Mouse (Mus musculus) heart, embryonic 14.5 days (tissue): ENCODE results near the gene Ccdc13. TPM values are rescaled to one million over a fixed set of nuclear protein-coding genes. Genes with fewer than 3 reads are reported as not detected.

ENCODE experiments used
- ATAC-seq: fragments of 200-750 bp; cut with Nextera tagmentation; 2 replicates; pipeline ENCODE4 v1.8.0; 2017; ENCODE audit warnings: low read depth, moderate TSS enrichment; ENCODE audit not compliant: insufficient number of reproducible peaks, insufficient read depth, low FRiP score
- H3K27ac ChIP-seq, 2 experiments: fragments of 200-500 bp in 1 of 2; fragments of 300-500 bp in 1 of 2; sonication (generic) in 1 of 2; replicated peaks in 1 of 2; 2 replicates each; pipeline ENCODE4 v1.5.1; 2012 to 2014; ENCODE audit warnings: low read depth in 2 of 2, low read length in 2 of 2, control low read depth in 1 of 2, mild to moderate bottlenecking in 1 of 2, mixed read lengths in 1 of 2; ENCODE audit not compliant: control insufficient read depth in 1 of 2, insufficient read depth in 1 of 2
- H3K27me3 ChIP-seq: fragments of 300-500 bp; sonication (generic); 2 replicates; pipeline ENCODE4 v1.6.1; 2014; ENCODE audit warnings: mild to moderate bottlenecking, low read length, control low read depth; ENCODE audit not compliant: control insufficient read depth, insufficient read depth
- H3K36me3 ChIP-seq: fragments of 300-500 bp; sonication (generic); 2 replicates; pipeline ENCODE4 v1.6.1; 2014; ENCODE audit warnings: mild to moderate bottlenecking, control low read depth, low read length, mixed read lengths; ENCODE audit not compliant: control insufficient read depth, insufficient read depth
- H3K4me1 ChIP-seq, 2 experiments: fragments of 200-500 bp in 1 of 2; fragments of 300-500 bp in 1 of 2; sonication (generic) in 1 of 2; 2 replicates each; pipeline ENCODE4 v1.6.1; 2012 to 2014; ENCODE audit warnings: low read length in 2 of 2, control low read depth in 1 of 2, mixed read lengths in 1 of 2; ENCODE audit not compliant: control insufficient read depth in 2 of 2, insufficient read depth in 2 of 2
- H3K4me2 ChIP-seq: fragments of 300-500 bp; sonication (generic); 2 replicates; pipeline ENCODE4 v1.6.1; 2014; ENCODE audit warnings: mild to moderate bottlenecking, low read length
- H3K4me3 ChIP-seq, 2 experiments: fragments of 200-500 bp in 1 of 2; fragments of 300-500 bp in 1 of 2; sonication (generic) in 1 of 2; 2 replicates each; pipeline ENCODE4 v1.5.1; 2012 to 2014; ENCODE audit warnings: low read length in 2 of 2, mild to moderate bottlenecking in 2 of 2, control low read depth in 1 of 2, low read depth in 1 of 2, moderate library complexity in 1 of 2; ENCODE audit not compliant: control insufficient read depth in 1 of 2, insufficient read depth in 1 of 2
- H3K9ac ChIP-seq: fragments of 300-500 bp; sonication (generic); 2 replicates; pipeline ENCODE4 v1.6.1; 2014; ENCODE audit warnings: mild to moderate bottlenecking, low read length
- H3K9me3 ChIP-seq: fragments of 300-500 bp; sonication (generic); 2 replicates; pipeline ENCODE4 v1.6.1; 2016; ENCODE audit warnings: low read length, control low read depth; ENCODE audit not compliant: control insufficient read depth
- WGBS: fragments of 180-500 bp; shearing (Covaris S2); extraction: QIAGEN DNeasy Blood & Tissue Kit; methylation state at CpG from one replicate; pipeline ENCODE4 v1.1.7; 2014; 5-methylcytosine and 5-hydroxymethylcytosine counted together
- polyA plus RNA-seq: library from polyadenylated mRNA; unstranded; fragments of >200 nt; fragmentation: Nextera tagmentation; extraction: Ambion mirVana; gene quantifications from 2 replicates; pipeline ENCODE4 v1.2.1, GENCODE M21; 2014

Ccdc13 gene
- polyA plus RNA-seq, 1 experiment from 2014 or later = 0.27 TPM

DNA sequence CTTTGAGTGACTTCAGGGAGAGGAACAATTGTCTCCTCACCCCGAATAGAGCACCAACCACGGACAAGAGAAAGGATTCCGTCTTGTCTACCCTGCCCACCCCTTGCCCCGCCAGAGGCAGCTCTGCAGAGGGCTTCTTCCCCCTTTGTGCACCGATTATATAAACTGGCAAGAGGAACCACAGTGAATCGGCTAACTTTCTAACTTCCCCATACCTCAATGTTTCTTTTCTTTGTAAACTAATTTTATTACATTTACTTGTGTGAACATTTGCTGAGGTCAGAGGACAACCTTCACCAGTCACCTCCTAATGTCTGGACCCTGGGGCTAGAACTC lies 18.9 kb upstream of the Ccdc13 start, which contains the start of gene Higd1a:
Gene Higd1a, minus strand, starts transcription at position 210 of the 336 bp plus-strand sequence.
- H3K27ac ChIP-seq = peak within 1 kb of the TSS; percentile 98 to 99
- no peak for ATAC-seq
- no peaks in the 10 kb centered on the region for H3K27me3 ChIP-seq
- peaks cover 0 to 9% of the 10 kb centered on the region in 2 experiments; a peak in 2 of 4 replicates for H3K4me1 ChIP-seq
- peak within 1 kb of the TSS; percentile 69 to 93 for H3K4me3 ChIP-seq
- peak within 1 kb of the TSS; percentile 95 for H3K9ac ChIP-seq
- no peaks in the 10 kb centered on the region for H3K9me3 ChIP-seq
- H3K4me2 ChIP-seq = peak within 1 kb of the TSS; percentile 87
- WGBS = 8% methylated on average over 6 of the region's 6 CpGs
- peaks cover 3% of the 10 kb centered on the region for H3K36me3 ChIP-seq

DNA sequence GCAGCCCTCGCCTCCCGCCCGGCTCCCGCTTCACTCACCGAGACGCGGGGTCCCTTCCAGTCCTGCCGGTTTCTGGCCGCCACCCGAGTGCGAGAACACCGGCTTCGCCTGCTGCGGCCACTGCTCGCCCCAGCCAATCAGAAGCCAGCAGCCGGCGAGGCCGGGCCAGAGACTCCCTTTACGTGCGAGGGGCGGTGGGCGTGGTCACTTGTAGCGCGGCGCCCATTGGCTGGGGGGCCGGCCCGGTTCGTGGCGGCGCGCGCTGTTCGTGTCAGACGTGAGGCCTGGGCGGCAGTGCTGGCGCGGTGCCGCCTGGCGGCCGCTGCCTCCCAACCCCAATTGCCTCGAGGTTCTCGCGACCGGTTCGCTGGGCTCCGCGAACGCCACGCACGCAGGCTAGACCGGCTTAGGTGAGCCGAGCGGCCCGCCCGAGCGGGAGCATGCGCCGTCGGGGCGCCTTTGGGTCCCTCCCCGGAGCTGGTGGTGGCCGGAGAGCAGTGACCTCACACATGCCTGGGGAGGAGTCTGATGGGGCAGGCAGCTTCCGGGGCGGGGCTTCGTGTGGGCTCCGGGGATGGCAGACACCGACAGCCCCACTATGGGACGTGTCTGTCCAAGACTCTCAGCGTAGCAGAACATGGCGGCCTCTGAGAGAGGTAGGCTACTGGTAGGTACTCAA lies 18.4 kb upstream of the Ccdc13 start:
- under 1% methylated on average over 70 of the region's 70 CpGs for WGBS
- H3K4me2 ChIP-seq = peak overlapping the region; percentile 87
- H3K4me3 ChIP-seq = peak overlapping the region; percentile 69 to 93
- no peaks in the 10 kb centered on the region for H3K27me3 ChIP-seq
- H3K9me3 ChIP-seq = no peaks in the 10 kb centered on the region
- H3K36me3 ChIP-seq = peaks cover 5% of the 10 kb centered on the region
- H3K4me1 ChIP-seq = peaks cover 0 to 9% of the 10 kb centered on the region in 2 experiments; a peak in 2 of 4 replicates
- H3K9ac ChIP-seq = peak overlapping the region; percentile 95
- peak overlapping the region; percentile 98 to 99 for H3K27ac ChIP-seq
- peak; percentile 98 for ATAC-seq

- Histone ChIP-seq H3K4me2 (peak overlapping the region; percentile 87), H3K36me3 (peaks cover 13% of the 10 kb centered on the region), H3K4me1 (peaks cover 0 to 9% of the 10 kb centered on the region in 2 experiments; a peak in 2 of 4 replicates), H3K9me3 (no peaks in the 10 kb centered on the region), H3K4me3 (peak overlapping the region; percentile 69 to 93), H3K27me3 (no peaks in the 10 kb centered on the region), H3K9ac (peak overlapping the region; percentile 95), H3K27ac (peak overlapping the region; percentile 94 to 99)
- under 1% methylated on average over 39 of the region's 39 CpGs for WGBS
- peak; percentile 34 for ATAC-seq
Observed at GRCm38 (mm10) chr9:121856649-121857416, 17.6 kb upstream of the Ccdc13 start.

GRCm38 (mm10) chr9:121854246-121854645 lies 15.0 kb upstream of the Ccdc13 start:
- Histone ChIP-seq H3K9me3 (no peaks in the 10 kb centered on the region), H3K9ac (no peak overlapping the region), H3K4me1 (peaks cover 0 to 9% of the 10 kb centered on the region in 2 experiments; a peak in 2 of 4 replicates), H3K4me2 (no peak overlapping the region), H3K27me3 (no peaks in the 10 kb centered on the region), H3K27ac (no peak overlapping the region), H3K36me3 (peaks cover 38% of the 10 kb centered on the region), H3K4me3 (no peak overlapping the region)
- no peak for ATAC-seq
- 95% methylated on average over 3 of the region's 3 CpGs for WGBS

DNA sequence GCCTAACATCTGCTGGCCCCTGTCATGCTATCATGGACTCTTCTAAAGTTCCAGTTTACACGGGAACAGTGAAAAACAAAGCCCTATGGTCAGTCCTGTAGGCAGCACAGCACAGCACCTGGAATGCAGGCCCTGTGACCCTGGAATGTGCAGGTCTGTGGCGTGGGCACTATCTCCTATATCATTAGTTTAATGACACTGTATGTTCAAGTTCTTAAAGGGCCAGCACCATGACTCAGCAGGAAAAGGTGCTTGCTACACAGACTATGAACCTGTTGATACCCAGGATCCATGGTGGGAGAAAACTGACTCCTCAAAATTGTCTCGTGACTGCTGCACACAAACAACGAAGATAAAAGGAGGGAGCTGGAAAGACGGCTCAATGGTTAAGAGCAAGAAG lies 8.6 kb upstream of the Ccdc13 start:
- Histone ChIP-seq H3K27me3 (no peaks in the 10 kb centered on the region), H3K9me3 (no peaks in the 10 kb centered on the region), H3K4me3 (no peak overlapping the region), H3K9ac (no peak overlapping the region), H3K4me2 (no peak overlapping the region), H3K27ac (no peak overlapping the region), H3K4me1 (no peaks in the 10 kb centered on the region), H3K36me3 (peaks cover 61% of the 10 kb centered on the region)
- WGBS = 59% methylated on average over 5 of the region's 5 CpGs
- ATAC-seq = no peak

DNA sequence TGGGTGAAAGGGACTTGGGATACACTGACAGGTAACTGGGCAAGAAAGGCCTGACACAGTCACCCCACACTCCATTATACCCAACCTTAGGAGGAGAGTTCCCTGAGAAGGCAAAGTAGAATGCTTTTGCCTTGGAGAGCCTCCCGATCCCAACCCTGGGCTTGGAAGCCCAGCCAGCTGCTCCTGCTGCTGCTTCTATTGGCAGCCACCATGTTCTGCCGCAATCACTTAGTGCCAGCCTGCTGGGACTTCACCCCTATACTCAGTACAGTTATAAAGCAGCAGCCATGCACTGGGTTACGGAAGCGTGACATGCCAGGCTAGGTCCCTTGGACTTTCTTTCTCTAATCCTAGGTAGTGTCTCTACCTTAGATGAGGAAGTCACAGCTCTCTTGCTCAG lies 7.9 kb upstream of the Ccdc13 start:
- H3K4me3 ChIP-seq = no peak overlapping the region
- ATAC-seq = no peak
- H3K9me3 ChIP-seq = no peaks in the 10 kb centered on the region
- H3K27ac ChIP-seq = no peak overlapping the region
- no peaks in the 10 kb centered on the region for H3K27me3 ChIP-seq
- no peak overlapping the region for H3K4me2 ChIP-seq
- no peaks in the 10 kb centered on the region for H3K4me1 ChIP-seq
- H3K36me3 ChIP-seq = peaks cover 54% of the 10 kb centered on the region
- WGBS = 89% methylated on average over 4 of the region's 4 CpGs
- H3K9ac ChIP-seq = 0 out of 2 replicates have a peak overlapping the region, but pooled peaks have one; percentile 34

- Histone ChIP-seq H3K9me3 (no peaks in the 10 kb centered on the region), H3K4me1 (no peaks in the 10 kb centered on the region), H3K27ac (no peak overlapping the region), H3K9ac (0 out of 2 replicates have a peak overlapping the region, but pooled peaks have one; percentile 34), H3K4me3 (no peak overlapping the region), H3K36me3 (peaks cover 49% of the 10 kb centered on the region), H3K27me3 (no peaks in the 10 kb centered on the region), H3K4me2 (no peak overlapping the region)
- no peak for ATAC-seq
- WGBS = 50% methylated on average over 10 of the region's 10 CpGs
Observed at GRCm38 (mm10) chr9:121846526-121847118, 7.4 kb upstream of the Ccdc13 start.
